Mouse (Mus musculus) thymus, adult 18-20 months (tissue): ENCODE data around the gene Lmln.
A peak's percentile ranks its signal among the peaks of the same experiment; 100 is the strongest.
"Not testable (repeated sequence)": the region's sequence is repeated elsewhere in the genome, so short reads cannot be mapped to it uniquely, and the experiment has no call there.

Experiments used
- DNase-seq, 2 experiments: peaks; one replicate each; pipeline ENCODE4 v3.0.0; 2022; ENCODE audit warnings: mixed read lengths in 2 of 2

Lmln gene

GRCm38 (mm10) chr16:33058656-33059055 lies 3.7 kb upstream of the Lmln start:
- DNase-seq = not testable (repeated sequence)

- no peak for DNase-seq
Observed at GRCm38 (mm10) chr16:33059471-33059870, 2.9 kb upstream of the Lmln start.

- no peak for DNase-seq
Observed at GRCm38 (mm10) chr16:33060926-33061325, 1.4 kb upstream of the Lmln start.

GRCm38 (mm10) chr16:33061400-33061799 lies 921 bp upstream of the Lmln start:
- no peak for DNase-seq

- DNase-seq = peak; percentile 19 to 44
Observed at GRCm38 (mm10) chr16:33062682-33063131, 386 bp downstream of the Lmln start.

- DNase-seq = no peak
Observed at GRCm38 (mm10) chr16:33063267-33063666, 946 bp downstream of the Lmln start.

- no peak for DNase-seq
Observed at GRCm38 (mm10) chr16:33064636-33065035, 2.3 kb downstream of the Lmln start.

- DNase-seq = no peak
Observed at GRCm38 (mm10) chr16:33070928-33071327, 8.6 kb downstream of the Lmln start.

GRCm38 (mm10) chr16:33072871-33073557 lies 10.7 kb downstream of the Lmln start:
- DNase-seq = no peak

GRCm38 (mm10) chr16:33074967-33075366 lies 12.6 kb downstream of the Lmln start:
- DNase-seq = no peak

- DNase-seq = no peak
Observed at GRCm38 (mm10) chr16:33076078-33076477, 13.8 kb downstream of the Lmln start.

GRCm38 (mm10) chr16:33077069-33077627 lies 14.8 kb downstream of the Lmln start:
- no peak for DNase-seq

GRCm38 (mm10) chr16:33080063-33080462 lies 17.7 kb downstream of the Lmln start:
- no peak for DNase-seq

GRCm38 (mm10) chr16:33082951-33083350 lies 20.6 kb downstream of the Lmln start:
- DNase-seq = no peak

- no peak for DNase-seq
Observed at GRCm38 (mm10) chr16:33083996-33084395, 21.7 kb downstream of the Lmln start.

GRCm38 (mm10) chr16:33085666-33086065 lies 23.3 kb downstream of the Lmln start:
- no peak for DNase-seq

- DNase-seq = no peak
Observed at GRCm38 (mm10) chr16:33113726-33114125, 51.4 kb downstream of the Lmln start.

GRCm38 (mm10) chr16:33123373-33123772 lies 61.1 kb downstream of the Lmln start:
- DNase-seq = no peak

- peak; percentile 18 to 36 for DNase-seq
Observed at GRCm38 (mm10) chr16:33123938-33124820, 61.9 kb downstream of the Lmln start.

GRCm38 (mm10) chr16:33127052-33127451 lies 64.7 kb downstream of the Lmln start:
- DNase-seq = no peak

- no peak for DNase-seq
Observed at GRCm38 (mm10) chr16:33130731-33131130, 68.4 kb downstream of the Lmln start.

- no peak for DNase-seq
Observed at GRCm38 (mm10) chr16:33133186-33133585, 70.9 kb downstream of the Lmln start.

GRCm38 (mm10) chr16:33135167-33135566 lies 72.8 kb downstream of the Lmln start:
- no peak for DNase-seq

GRCm38 (mm10) chr16:33139061-33139460 lies 76.7 kb downstream of the Lmln start:
- not testable (repeated sequence) for DNase-seq
